Mouse (Mus musculus): Measurements from ENCODE around the gene Gm9008. TPM values are rescaled to one million over a fixed set of nuclear protein-coding genes. Genes with fewer than 3 reads are reported as not detected.

The Gm9008 gene
- polyA plus RNA-seq (2012; rRNA removed), result 0.02 and 0.07 TPM in 2 replicates

DNA sequence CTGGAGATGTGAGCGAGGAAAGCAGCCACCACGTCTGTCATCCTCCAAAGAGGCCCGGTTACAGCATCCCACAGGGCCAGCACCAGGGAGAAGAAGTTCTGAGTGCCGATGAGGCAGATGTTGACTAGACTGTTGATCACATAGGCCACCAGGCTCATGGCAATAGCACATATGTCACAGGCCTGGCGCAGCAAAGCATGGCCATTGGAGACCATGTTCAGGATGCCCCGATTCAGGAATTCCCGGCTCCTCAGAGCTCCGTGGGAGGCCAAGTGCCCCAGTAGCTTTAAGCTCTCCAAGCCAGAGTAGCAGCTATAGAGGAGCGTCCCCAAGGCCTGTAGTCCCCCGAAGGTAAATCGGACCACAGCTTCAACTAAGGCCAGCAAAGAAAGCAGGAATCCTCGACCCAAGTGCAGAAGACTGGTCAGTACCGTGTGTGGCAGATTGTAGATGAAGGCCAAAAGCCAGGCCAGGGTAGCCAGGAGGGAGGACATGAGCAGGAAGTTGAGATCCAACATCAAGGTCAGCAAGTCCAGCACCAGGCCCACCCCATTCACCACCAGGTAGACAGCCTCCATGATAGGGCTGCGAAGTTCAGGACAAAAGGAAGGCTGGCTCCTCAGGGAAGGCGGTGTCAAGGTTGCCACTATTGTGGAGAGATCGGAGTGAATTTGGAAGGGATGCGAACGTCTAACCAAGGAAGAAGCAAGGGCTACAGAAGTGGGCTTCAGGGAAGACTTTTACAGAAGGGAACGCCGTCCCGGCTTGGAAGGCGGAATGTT is at the start of gene Gm9008:
Gene Gm9008 (minus strand): TSS at position 731 of the 782 bp plus-strand sequence.

Measured in central nervous system, embryonic 11.5 days (tissue).